Mouse (Mus musculus) heart, adult 9 months (tissue): ENCODE measurements around the gene Anks1.

Experiments
- DNase-seq, 2 experiments: peaks; one replicate each; pipeline ENCODE4 v3.0.0; 2022; ENCODE audit warnings: low spot score in 2 of 2

Gene Anks1

GRCm38 (mm10) chr17:28050210-28050609 is 141.1 kb downstream of the Anks1 start:
- no peak for DNase-seq

DNA sequence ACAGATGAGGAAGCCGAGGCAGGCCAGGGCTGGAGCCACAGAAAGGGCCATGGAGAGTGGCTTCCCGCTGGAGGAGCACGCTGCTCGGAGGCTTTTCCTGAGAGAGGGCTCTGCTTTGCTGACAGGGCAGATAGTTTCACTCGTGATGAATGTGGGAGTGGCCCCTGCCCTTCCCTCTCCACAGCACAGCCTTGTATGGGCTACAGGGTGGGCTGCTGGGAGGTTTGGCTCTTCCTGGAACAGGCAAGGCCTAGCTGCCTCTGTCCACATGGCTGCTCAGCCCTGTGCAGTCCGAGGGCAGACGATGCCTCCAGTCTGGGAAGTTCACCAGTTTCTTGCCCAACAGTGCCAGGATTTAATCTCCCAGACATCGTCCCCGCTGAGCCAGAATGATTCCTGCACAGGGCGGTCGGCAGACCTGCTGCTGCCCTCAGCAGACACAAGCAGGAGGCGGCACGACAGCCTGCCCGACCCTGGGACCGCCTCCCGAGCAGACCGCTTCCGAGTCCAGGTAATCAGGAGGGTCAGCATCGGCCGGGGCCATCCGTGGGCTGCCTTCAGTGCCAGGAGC is 143.3 kb downstream of the Anks1 start:
- DNase-seq, result no peak

DNA sequence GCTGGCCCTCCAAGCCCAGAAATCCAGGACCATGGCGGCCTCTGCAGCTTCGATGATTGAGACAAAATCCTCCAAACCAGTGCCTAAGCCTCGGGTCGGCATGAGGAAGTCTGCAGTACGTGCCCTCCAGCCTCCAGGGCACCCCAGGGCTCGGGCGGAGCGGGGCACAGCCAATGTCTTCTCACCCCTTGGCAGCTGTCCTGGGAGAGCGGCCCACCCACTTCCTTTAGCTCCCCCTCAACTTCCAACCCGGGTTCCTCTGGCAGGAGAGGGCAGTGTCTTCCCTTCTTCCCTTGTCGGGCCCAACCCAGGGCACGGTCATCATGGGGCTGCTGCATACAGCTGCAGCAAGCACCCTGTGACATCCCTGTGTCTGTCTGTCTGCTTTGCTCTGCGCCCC is 149.2 kb downstream of the Anks1 start:
- DNase-seq, result no peak

GRCm38 (mm10) chr17:28060681-28061080 is 151.6 kb downstream of the Anks1 start:
- no peak for DNase-seq

DNA sequence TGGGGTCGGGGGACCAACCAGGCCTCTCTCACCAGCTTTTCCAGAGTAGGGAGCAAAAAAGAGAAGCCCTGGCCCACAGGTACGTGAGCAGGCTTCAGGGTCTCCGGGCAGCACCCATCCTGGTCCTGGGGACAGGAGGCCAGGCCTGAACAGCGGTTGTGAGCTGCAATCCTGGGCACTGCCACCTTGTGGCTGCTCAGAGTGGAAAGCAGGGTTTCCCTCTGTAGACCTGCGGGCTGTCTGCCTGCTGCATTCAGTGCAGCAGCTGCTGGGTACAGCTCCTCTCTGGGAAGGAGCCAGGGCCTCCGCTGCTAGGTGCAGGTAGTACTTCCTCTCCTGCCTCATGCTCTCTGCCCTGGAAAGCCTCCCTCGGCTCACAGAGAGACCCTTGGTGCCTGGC is 152.4 kb downstream of the Anks1 start:
- no peak for DNase-seq

DNA sequence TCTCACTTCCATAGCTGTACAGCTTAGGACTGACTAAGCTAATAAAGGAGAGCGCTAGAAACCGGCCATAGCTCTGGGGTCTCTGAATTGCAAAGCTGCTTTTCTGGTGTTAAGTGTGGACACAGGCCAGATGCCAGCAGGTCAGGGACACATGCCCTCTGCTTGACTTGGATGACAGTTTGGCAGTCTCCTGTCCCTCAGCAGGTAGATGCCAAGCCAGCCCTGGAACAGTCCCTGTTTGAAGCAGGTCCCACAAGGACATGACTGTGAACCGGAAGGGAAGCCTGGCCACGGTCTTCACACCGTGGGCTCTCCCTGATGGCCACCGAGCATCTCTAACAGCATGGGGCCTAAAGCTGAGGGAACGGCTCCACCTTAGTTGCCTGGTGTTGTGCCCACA is 153.6 kb downstream of the Anks1 start:
- DNase-seq, result no peak

- DNase-seq, result no peak
Observed at GRCm38 (mm10) chr17:28063163-28063562, 154.1 kb downstream of the Anks1 start.

GRCm38 (mm10) chr17:28067303-28067702 is 158.2 kb downstream of the Anks1 start:
- no peak for DNase-seq

DNA sequence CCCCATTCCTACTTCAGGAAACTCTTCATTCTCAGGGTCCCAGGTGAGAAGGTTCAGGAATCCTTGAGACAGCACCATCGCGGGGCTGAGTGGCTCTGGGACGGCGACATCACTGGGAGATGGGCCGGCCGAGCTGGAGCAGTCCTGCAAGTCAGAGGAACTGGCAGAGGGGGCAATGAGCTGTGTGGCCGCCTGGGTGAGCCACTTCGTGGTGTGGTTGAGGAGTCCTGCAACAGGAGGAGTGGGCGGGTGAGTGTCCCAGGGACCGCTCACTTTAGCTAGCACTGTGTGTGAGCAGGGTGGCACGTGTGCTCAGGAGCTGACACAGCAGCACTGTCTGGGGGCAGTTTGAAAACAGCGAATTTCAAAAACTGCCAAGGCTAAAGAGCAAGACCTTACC is 160.3 kb downstream of the Anks1 start:
- no peak for DNase-seq

DNA sequence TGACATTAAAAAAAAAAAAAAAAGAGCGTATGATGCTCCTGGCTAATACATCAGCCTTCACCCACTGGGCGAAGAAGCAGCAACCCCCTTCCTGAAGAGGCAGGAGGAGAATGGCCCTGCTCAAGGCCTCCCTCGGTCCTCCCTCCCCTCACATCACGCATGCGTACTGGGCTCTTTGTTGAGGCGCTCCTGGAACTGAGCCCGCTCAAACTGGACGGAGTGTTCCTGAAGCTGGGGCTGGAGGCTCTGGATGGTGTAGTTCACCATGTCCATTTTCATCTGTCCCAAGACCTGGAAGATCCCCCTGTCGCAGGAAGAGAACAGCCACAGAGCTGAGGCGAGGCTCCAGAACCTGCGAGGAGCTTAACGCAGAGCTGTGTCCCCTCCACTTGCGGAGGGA is 161.2 kb downstream of the Anks1 start:
- DNase-seq, result no peak

DNA sequence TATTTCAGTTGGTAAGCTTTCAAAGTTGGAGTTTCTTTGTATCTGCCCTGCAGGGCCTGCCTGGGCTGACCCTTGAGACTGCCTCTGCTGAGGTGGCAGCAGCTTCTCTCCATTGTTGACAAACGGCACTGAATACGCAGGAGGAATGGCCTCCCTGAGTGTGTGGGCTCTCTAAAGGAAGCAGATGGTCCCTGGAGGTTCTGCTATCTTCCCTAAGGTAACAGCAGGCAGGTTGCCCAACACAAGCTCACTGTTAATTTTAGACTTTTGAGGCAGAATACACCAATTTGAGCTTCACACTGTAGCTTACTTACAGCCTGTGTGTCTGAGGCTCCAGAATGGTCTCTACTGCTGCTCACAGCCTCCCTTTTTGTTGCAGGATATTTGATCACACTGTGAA is 163.6 kb downstream of the Anks1 start:
- no peak for DNase-seq

GRCm38 (mm10) chr17:28074486-28074885 is 165.4 kb downstream of the Anks1 start:
- DNase-seq, result no peak

GRCm38 (mm10) chr17:28078028-28078427 is 168.9 kb downstream of the Anks1 start:
- no peak for DNase-seq

DNA sequence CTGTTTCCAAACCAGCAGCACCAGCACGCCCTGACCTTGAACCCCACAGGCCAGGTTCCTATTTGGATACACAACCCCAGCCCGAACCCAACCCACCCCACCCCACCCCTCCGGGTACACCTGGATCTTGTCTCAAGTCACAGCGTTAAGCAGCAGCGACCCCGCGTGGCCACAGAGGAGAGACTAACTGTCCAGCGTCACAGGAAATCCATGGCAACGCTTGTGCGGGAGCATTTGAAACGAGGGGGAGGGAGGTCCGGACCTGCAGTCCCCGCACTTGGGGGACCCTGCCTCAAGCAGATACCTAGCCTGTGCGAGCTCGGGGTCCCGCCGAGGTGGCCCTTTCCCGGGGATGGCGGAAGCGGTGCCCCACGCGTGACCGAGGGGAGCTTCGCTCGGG is 170.5 kb downstream of the Anks1 start:
- peak; percentile 65 to 75 for DNase-seq

- no peak for DNase-seq
Observed at GRCm38 (mm10) chr17:28080045-28080816, 171.1 kb downstream of the Anks1 start, which contains the start of gene Tcp11. TSS of gene Tcp11 (minus strand) at chr17:28080639.

GRCm38 (mm10) chr17:28080817-28081165 is 171.7 kb downstream of the Anks1 start:
- no peak for DNase-seq

DNA sequence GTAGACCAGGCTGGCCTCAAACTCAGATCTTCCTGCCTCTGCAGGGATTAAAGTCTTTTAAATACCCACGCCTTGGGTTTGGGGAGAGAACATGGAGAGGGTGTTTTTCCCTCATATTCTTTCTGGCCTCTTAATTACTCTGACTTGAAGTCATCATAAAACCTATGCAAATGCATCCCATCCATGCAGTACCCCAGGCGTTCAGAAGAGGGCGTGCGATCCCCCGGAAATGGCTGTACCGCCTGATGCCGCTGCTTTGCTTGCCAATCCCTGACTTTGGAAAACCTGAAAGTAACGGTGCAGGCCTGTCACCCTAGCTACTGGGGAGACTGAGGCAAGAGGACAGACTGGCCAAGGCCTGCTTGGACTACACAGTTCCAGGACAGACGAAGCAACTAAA is 172.3 kb downstream of the Anks1 start:
- DNase-seq, result no peak

DNA sequence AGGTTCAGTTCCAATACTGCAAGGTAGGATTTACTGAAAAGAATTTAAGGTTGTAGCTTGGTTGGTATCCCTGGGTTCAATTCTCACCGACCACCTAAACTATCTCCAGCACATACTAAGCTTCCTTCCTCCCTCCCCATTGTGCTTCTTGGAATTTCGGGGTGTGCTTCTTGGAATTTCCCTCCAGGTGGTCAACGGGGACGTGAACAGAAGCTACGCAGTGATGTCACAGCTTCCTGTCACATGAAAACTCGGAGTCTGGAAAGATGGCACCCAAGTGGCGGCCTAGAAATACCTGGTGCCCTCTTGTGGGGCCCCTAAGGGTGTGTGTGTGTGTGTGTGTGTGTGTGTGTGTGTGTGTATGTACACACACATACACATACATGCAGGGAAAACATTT is 172.8 kb downstream of the Anks1 start:
- DNase-seq, result no peak

- no peak for DNase-seq
Observed at GRCm38 (mm10) chr17:28082863-28083262, 173.8 kb downstream of the Anks1 start.

DNA sequence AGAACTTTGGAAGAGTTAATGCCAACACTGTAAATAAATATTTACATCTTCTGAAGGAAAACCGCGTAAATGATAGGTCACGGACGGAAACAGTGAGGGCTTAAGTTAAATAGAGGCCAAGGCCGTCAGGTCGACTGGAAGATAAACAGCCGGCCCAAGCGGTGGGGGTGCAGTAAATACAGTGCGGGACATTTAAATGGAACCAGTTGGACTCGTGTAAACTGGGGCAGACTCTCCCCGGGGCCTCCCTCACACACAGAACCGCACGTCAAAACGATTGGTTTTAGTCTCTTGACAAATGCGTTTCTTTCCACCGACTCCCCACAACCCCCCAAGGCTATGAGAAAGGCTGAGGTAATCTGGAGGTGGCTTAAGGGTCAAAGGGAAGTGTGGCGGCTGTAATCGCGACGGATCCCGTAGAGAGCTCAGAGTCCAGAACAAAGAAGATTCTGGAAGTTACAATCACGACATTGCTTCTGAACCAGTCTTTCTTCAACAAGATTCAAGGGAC is 175.3 kb downstream of the Anks1 start:
- DNase-seq, result no peak

DNA sequence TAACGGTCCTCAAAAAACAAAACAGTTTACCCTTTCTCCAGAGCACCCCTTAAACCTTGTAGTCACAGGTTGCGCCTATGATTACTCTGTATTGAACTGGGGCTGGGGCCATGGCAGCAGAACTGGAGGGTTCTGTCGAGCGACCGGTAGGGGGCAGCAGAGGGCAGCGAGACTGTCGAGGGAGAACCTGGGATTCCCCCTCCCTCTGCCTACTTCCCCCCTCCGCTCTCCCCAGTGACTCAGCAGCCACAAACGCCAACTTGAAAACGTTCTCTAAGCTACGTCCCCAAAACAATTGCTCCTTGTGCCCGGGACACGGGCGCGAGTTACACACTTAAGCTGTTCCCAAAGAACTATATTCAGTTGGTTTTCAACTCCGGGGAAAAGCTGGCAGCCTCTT is 175.9 kb downstream of the Anks1 start:
- peak; percentile 81 for DNase-seq

DNA sequence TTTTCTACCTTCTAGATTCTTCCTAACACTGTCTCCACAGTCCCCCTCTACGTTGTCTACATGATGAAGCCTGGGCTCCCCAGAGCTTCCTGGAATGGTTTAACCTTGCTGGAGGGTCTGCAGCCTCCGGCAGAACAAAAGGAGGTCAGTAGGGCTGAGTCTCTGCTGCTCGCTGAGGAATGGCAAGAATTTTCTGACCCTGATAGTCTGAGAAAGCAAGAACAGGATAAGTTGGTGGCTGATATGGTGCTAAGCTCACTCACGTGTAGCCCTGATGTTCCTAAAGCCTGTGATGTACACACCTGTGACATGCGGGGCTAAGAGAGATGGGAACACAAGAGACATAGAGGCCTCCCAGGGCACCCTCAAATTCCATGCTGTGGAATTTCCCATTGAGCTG is 178.3 kb downstream of the Anks1 start:
- DNase-seq, result no peak

GRCm38 (mm10) chr17:28088718-28089117 is 179.6 kb downstream of the Anks1 start:
- no peak for DNase-seq

GRCm38 (mm10) chr17:28092297-28092696 is 183.2 kb downstream of the Anks1 start:
- no peak for DNase-seq
